In the genomic region with DNA sequence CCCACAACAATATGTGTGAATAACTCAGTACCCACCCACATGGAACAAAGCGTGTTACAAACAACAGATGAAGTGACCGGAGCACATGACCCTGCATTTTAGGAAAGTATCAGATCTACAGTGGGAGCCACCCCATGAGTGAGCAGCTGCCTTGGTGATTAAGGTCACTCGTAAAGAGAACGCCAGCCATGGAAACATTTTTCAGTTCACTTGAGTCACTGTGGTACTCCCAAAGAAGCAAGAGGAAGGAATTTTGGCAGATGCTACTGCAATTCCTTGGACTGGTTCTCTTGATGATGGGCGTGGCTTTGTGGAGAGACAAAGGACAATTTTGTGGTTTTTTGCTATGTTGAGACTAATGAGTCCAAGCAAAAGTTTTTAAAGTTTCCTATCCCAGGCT, we compare ENCODE assay signal across 19 mouse cellular contexts. TPM values are rescaled to one million over a fixed set of nuclear protein-coding genes. Genes with fewer than 3 reads are reported as not detected.
DNase-seq lines count a peak whose midpoint lies in the region; ATAC-seq and TF ChIP-seq lines count a peak whose summit lies in the region.
"Had no signal": no experiment of that assay in that cellular context is flagged by ENCODE, and none has a peak within 500 bp of the region (broad histone marks: within the 10 kb centered on the region; RNA-seq: fewer than 3 reads in every experiment).

No protein-coding gene starts in this region.

- intact Hi-C loops in heart, adult 2 months (cut with DNase I), result no loop called here

- TF ChIP-seq POLR2A in heart, adult 2 months (IDR thresholded peaks at IDR 0.05; ENCODE audit: insufficient read depth, low read depth, low read length), result no peak
- no peak for TF ChIP-seq POLR2A in embryonic fibroblast, embryonic 13.5 days (IDR thresholded peaks at IDR 0.05; ENCODE audit: low read depth, low read length)

- no peak overlapping the region for H3ac ChIP-seq in C2C12 (ENCODE audit: control insufficient read depth, insufficient read length, low read depth)

- ATAC-seq in heart, embryonic 12.5 days (ENCODE audit: insufficient number of reproducible peaks, low FRiP score), result no peak
- ATAC-seq: forebrain, postnatal 0 days; intestine, embryonic 15.5 days; midbrain, embryonic 15.5 days had no signal

- H3K79me2 ChIP-seq in heart, adult 2 months (replicated peaks; ENCODE audit: control insufficient read depth, insufficient read depth, low read length), result no peaks in the 10 kb centered on the region
- H3K79me2 ChIP-seq in C2C12 (ENCODE audit: control insufficient read depth, insufficient read depth), result no peaks in the 10 kb centered on the region

- no peak for TF ChIP-seq CTCF in heart, adult 2 months (IDR thresholded peaks at IDR 0.05)
- no peak for TF ChIP-seq CTCF in C2C12 (IDR thresholded peaks at IDR 0.05; ENCODE audit: control insufficient read depth, insufficient read depth, insufficient read length)
- no peak for TF ChIP-seq CTCF in embryonic fibroblast, embryonic 13.5 days (IDR thresholded peaks at IDR 0.05; ENCODE audit: borderline replicate concordance, insufficient read depth, low read length)

- H3K4me1 ChIP-seq in heart, adult 2 months (ENCODE audit: control insufficient read depth, insufficient read depth, low read length), result peaks cover 9% of the 10 kb centered on the region
- peaks cover 7% of the 10 kb centered on the region; the same call in 1 of the 2 replicates for H3K4me1 ChIP-seq in heart, embryonic 12.5 days (replicated peaks)
- H3K4me1 ChIP-seq in embryonic fibroblast, embryonic 13.5 days (ENCODE audit: control insufficient read depth, insufficient read depth, low read length), result peaks cover 6% of the 10 kb centered on the region; the same call in 1 of the 2 replicates
- H3K4me1 ChIP-seq: heart, embryonic 15.5 days; intestine, embryonic 15.5 days; lung, embryonic 15.5 days; stomach, embryonic 15.5 days had no signal

- no peak overlapping the region for H3K4me2 ChIP-seq in heart, embryonic 12.5 days
- H3K4me2 ChIP-seq: heart, embryonic 15.5 days; intestine, embryonic 15.5 days; liver, embryonic 13.5 days; lung, embryonic 15.5 days; midbrain, embryonic 15.5 days; stomach, embryonic 15.5 days had no signal

- H3K79me3 ChIP-seq in C2C12 (ENCODE audit: low read depth), result no peaks in the 10 kb centered on the region

- WGBS in heart, adult 2 months, result 28% methylated on average over 5 of the region's 5 CpGs
- 72% methylated on average over 5 of the region's 5 CpGs for WGBS in heart, embryonic 12.5 days

- TF ChIP-seq EP300 in heart, adult 2 months (IDR thresholded peaks at IDR 0.05; ENCODE audit: insufficient read depth, low read depth, low read length), result peak; percentile 59; the same call in 1 of the 2 replicates

- H3K9ac ChIP-seq in heart, adult 2 months (ENCODE audit: low read depth, low read length), result no peak overlapping the region
- H3K9ac ChIP-seq in heart, embryonic 12.5 days, result no peak overlapping the region
- H3K9ac ChIP-seq: forebrain, postnatal 0 days; heart, embryonic 15.5 days; intestine, embryonic 15.5 days; liver, embryonic 13.5 days; lung, embryonic 15.5 days; midbrain, embryonic 15.5 days; stomach, embryonic 15.5 days had no signal

- H3K4me3 ChIP-seq in heart, adult 2 months, result no peak overlapping the region
- H3K4me3 ChIP-seq in heart, embryonic 12.5 days, result no peak overlapping the region
- H3K4me3 ChIP-seq in C2C12 (ENCODE audit: insufficient read depth, poor library complexity, severe bottlenecking), result no peak overlapping the region
- H3K4me3 ChIP-seq in embryonic fibroblast, embryonic 13.5 days (ENCODE audit: insufficient read depth, low read length), result no peak overlapping the region
- H3K4me3 ChIP-seq: heart, embryonic 15.5 days; hindbrain, embryonic 10.5 days; intestine, embryonic 15.5 days; liver, embryonic 13.5 days; lung, embryonic 15.5 days; midbrain, embryonic 15.5 days; stomach, embryonic 15.5 days had no signal

- H3K27me3 ChIP-seq in heart, adult 2 months (ENCODE audit: control insufficient read depth, insufficient read depth, low read length), result no peaks in the 10 kb centered on the region
- H3K27me3 ChIP-seq in heart, embryonic 12.5 days (replicated peaks), result no peaks in the 10 kb centered on the region
- no peaks in the 10 kb centered on the region for H3K27me3 ChIP-seq in C2C12 (ENCODE audit: control insufficient read depth, insufficient read depth, insufficient read length)
- H3K27me3 ChIP-seq: heart, embryonic 15.5 days; intestine, embryonic 15.5 days; liver, embryonic 13.5 days; lung, embryonic 15.5 days; midbrain, embryonic 15.5 days; stomach, embryonic 15.5 days had no signal

- no peaks in the 10 kb centered on the region for H3K9me3 ChIP-seq in heart, embryonic 12.5 days (replicated peaks)
- H3K9me3 ChIP-seq: heart, embryonic 15.5 days; hindbrain, embryonic 10.5 days; intestine, embryonic 15.5 days; liver, embryonic 13.5 days; lung, embryonic 15.5 days; midbrain, embryonic 15.5 days; stomach, embryonic 15.5 days had no signal

- H3K27ac ChIP-seq in heart, adult 2 months, result no peak overlapping the region
- H3K27ac ChIP-seq in heart, embryonic 12.5 days (ENCODE audit: poor library complexity, severe bottlenecking), result no peak overlapping the region
- H3K27ac ChIP-seq in embryonic fibroblast, embryonic 13.5 days (ENCODE audit: insufficient read depth, low read length), result peak overlapping the region; percentile 94
- H3K27ac ChIP-seq: heart, embryonic 15.5 days; hindbrain, embryonic 10.5 days; intestine, embryonic 15.5 days; liver, embryonic 13.5 days; lung, embryonic 15.5 days; midbrain, embryonic 15.5 days; stomach, embryonic 15.5 days had no signal

- H3K36me3 ChIP-seq in heart, adult 2 months (ENCODE audit: control insufficient read depth, insufficient read depth, low read length), result peaks cover 8% of the 10 kb centered on the region
- H3K36me3 ChIP-seq in heart, embryonic 12.5 days, result no peaks in the 10 kb centered on the region
- H3K36me3 ChIP-seq in C2C12 (ENCODE audit: control insufficient read depth, insufficient read depth), result no peaks in the 10 kb centered on the region
- H3K36me3 ChIP-seq: heart, embryonic 15.5 days; hindbrain, embryonic 10.5 days; intestine, embryonic 15.5 days; liver, embryonic 13.5 days; lung, embryonic 15.5 days; midbrain, embryonic 15.5 days; stomach, embryonic 15.5 days had no signal

- DNase-seq in heart, adult 2 months, result peak in 1 of 2 experiments; percentile 33
- peak; percentile 65 for DNase-seq in 3134 (ENCODE audit: extremely low read depth, insufficient read length, low spot score)
- no peak for DNase-seq in testis, postnatal 10 days (ENCODE audit: low spot score)
- no peak for DNase-seq in cerebellum, postnatal 4 days (ENCODE audit: low spot score in 2 of 2)
- no peak for DNase-seq in natural killer cell, adult 2 months (ENCODE audit: low spot score in 2 of 2)
- DNase-seq: adrenal gland, postnatal 14 days; cerebellum, adult 9-11 months; forebrain, postnatal 0 days; left cerebral cortex, postnatal 4 days; liver, embryonic 13.5 days had no signal

TF ChIP-seq in C2C12, 6 proteins besides CTCF, POLR2A, EP300 and RAD21:
- peak; percentile 49 for TF ChIP-seq MYOD1 (IDR thresholded peaks at IDR 0.05; ENCODE audit: control insufficient read depth, insufficient read length, low read depth)
- TF ChIP-seq FOSL1 (IDR thresholded peaks at IDR 0.05; ENCODE audit: insufficient read depth, low read length, poor library complexity, severe bottlenecking), result no peak
- no peak for TF ChIP-seq CEBPB (IDR thresholded peaks at IDR 0.05; ENCODE audit: low read depth)
- TF ChIP-seq MAX (IDR thresholded peaks at IDR 0.05), result peak; percentile 86

RNA-seq across cellular contexts. Expression of gene Capza2, which starts 4.4 kb away (rescaled TPM):
- 100 to 1,000 TPM; 130 to 147 TPM for total RNA-seq in heart, adult 2 months (2021)
- polyA plus RNA-seq in heart, adult 2 months (2012; rRNA removed), result 26.9 and 64.1 TPM in 2 replicates
- polyA plus RNA-seq in heart, embryonic 12.5 days (2016; fragmentation: Nextera tagmentation; extraction: Ambion mirVana), result 223 and 232 TPM in 2 replicates
- polyA plus RNA-seq in C2C12 (2012; fragmentation: generic; extraction: Trizol), result 51.5 TPM
- 271 and 367 TPM in 2 replicates for polyA plus RNA-seq in embryonic fibroblast, embryonic 13.5 days (2011; ENCODE audit: insufficient read length, low read depth, missing spikeins)
